Mouse (Mus musculus): ENCODE results near the gene Gm20388. TPM values are rescaled to one million over a fixed set of nuclear protein-coding genes. Genes with fewer than 3 reads are reported as not detected.
"Not testable (repeated sequence)": the region's sequence is repeated elsewhere in the genome, so short reads cannot be mapped to it uniquely, and the experiment has no call there.

Gene Gm20388
- total RNA-seq, 2 experiments from 2014 or later: 2.4 to 2.6 TPM

GRCm38 (mm10) chr8:120364093-120364725, 453.6 kb downstream of the Gm20388 start:
- Histone ChIP-seq H3K4me3 (no peak overlapping the region), H3K27ac (peak overlapping the region; percentile 55)
- no peak for DNase-seq (ENCODE audit: extremely low spot score in 1 of 2, low spot score in 2 of 2)
- peak; percentile 55 for TF ChIP-seq CTCF (IDR thresholded peaks at IDR 0.05)
- intact Hi-C loops (cut with DNase I): no loop called here

- no peak overlapping the region for H3K4me3 ChIP-seq
- intact Hi-C loops (cut with DNase I): loop anchor here (5.0 kb wide), 1 partner anchor 120 kb away; no protein-coding TSS in a partner anchor
- DNase-seq (ENCODE audit: extremely low spot score in 1 of 2, low spot score in 2 of 2): no peak
- no peak for TF ChIP-seq CTCF (IDR thresholded peaks at IDR 0.05)
- H3K27ac ChIP-seq: no peak overlapping the region
Measured at GRCm38 (mm10) chr8:120366840-120367239, 456.2 kb downstream of the Gm20388 start.

- intact Hi-C loops (cut with DNase I): loop anchor here (5.0 kb wide), 1 partner anchor 119 kb away; no protein-coding TSS in a partner anchor
- not testable (repeated sequence) for H3K4me3 ChIP-seq
Measured at GRCm38 (mm10) chr8:120368191-120368590, 457.6 kb downstream of the Gm20388 start.

GRCm38 (mm10) chr8:120368814-120369649, 458.4 kb downstream of the Gm20388 start:
- DNase-seq (ENCODE audit: extremely low spot score in 1 of 2, low spot score in 2 of 2): peak; percentile 77 to 83
- intact Hi-C loops (cut with DNase I): loop anchor here (5.0 kb wide), 1 partner anchor 118 kb away; no protein-coding TSS in a partner anchor
- H3K27ac ChIP-seq: peak overlapping the region; percentile 65
- no peak overlapping the region for H3K4me3 ChIP-seq
- TF ChIP-seq CTCF (IDR thresholded peaks at IDR 0.05): peak; percentile 47

More at GRCm38 (mm10) chr8:120368191-120368590, 457.6 kb downstream of the Gm20388 start:
- H3K27ac ChIP-seq; DNase-seq (ENCODE audit: extremely low spot score in 1 of 2, low spot score in 2 of 2): not testable (repeated sequence)

- H3K4me3 ChIP-seq: no peak overlapping the region
- intact Hi-C loops (cut with DNase I): loop anchor here (5.0 kb wide), 1 partner anchor 117 kb away; no protein-coding TSS in a partner anchor
- TF ChIP-seq CTCF (IDR thresholded peaks at IDR 0.05): no peak
- H3K27ac ChIP-seq: no peak overlapping the region
- no peak for DNase-seq (ENCODE audit: extremely low spot score in 1 of 2, low spot score in 2 of 2)
Measured at GRCm38 (mm10) chr8:120369956-120370355, 459.3 kb downstream of the Gm20388 start.

GRCm38 (mm10) chr8:120370461-120370860, 459.8 kb downstream of the Gm20388 start:
- Histone ChIP-seq H3K27ac (no peak overlapping the region), H3K4me3 (no peak overlapping the region)
- intact Hi-C loops (cut with DNase I): no loop called here
- TF ChIP-seq CTCF (IDR thresholded peaks at IDR 0.05): peak; percentile 5; the same call in 1 of the 2 replicates
- DNase-seq (ENCODE audit: extremely low spot score in 1 of 2, low spot score in 2 of 2): no peak

- Histone ChIP-seq H3K27ac (no peak overlapping the region), H3K4me3 (no peak overlapping the region)
- intact Hi-C loops (cut with DNase I): no loop called here
- TF ChIP-seq CTCF (IDR thresholded peaks at IDR 0.05): no peak
- no peak for DNase-seq (ENCODE audit: extremely low spot score in 1 of 2, low spot score in 2 of 2)
Measured at GRCm38 (mm10) chr8:120371146-120371545, 460.5 kb downstream of the Gm20388 start.

GRCm38 (mm10) chr8:120371725-120372457, 461.2 kb downstream of the Gm20388 start:
- peak in 1 of 2 experiments; percentile 40 for DNase-seq (ENCODE audit: extremely low spot score in 1 of 2, low spot score in 2 of 2)
- no peak for TF ChIP-seq CTCF (IDR thresholded peaks at IDR 0.05)
- intact Hi-C loops (cut with DNase I): no loop called here
- no peak overlapping the region for H3K4me3 ChIP-seq
- H3K27ac ChIP-seq: no peak overlapping the region

GRCm38 (mm10) chr8:120372684-120373083, 462.0 kb downstream of the Gm20388 start:
- no peak for DNase-seq (ENCODE audit: extremely low spot score in 1 of 2, low spot score in 2 of 2)
- no peak for TF ChIP-seq CTCF (IDR thresholded peaks at IDR 0.05)
- Histone ChIP-seq H3K4me3 (no peak overlapping the region), H3K27ac (no peak overlapping the region)
- intact Hi-C loops (cut with DNase I): no loop called here

GRCm38 (mm10) chr8:120373621-120374020, 463.0 kb downstream of the Gm20388 start:
- TF ChIP-seq CTCF (IDR thresholded peaks at IDR 0.05): no peak

GRCm38 (mm10) chr8:120374070-120374469, 463.4 kb downstream of the Gm20388 start:
- H3K4me3 ChIP-seq: no peak overlapping the region
- no peak overlapping the region for H3K27ac ChIP-seq
- intact Hi-C loops (cut with DNase I): no loop called here
- no peak for TF ChIP-seq CTCF (IDR thresholded peaks at IDR 0.05)
- no peak for DNase-seq (ENCODE audit: extremely low spot score in 1 of 2, low spot score in 2 of 2)

More at GRCm38 (mm10) chr8:120373621-120374020, 463.0 kb downstream of the Gm20388 start:
- intact Hi-C loops (cut with DNase I): no loop called here
- H3K4me3 ChIP-seq: no peak overlapping the region
- DNase-seq (ENCODE audit: extremely low spot score in 1 of 2, low spot score in 2 of 2): no peak
- H3K27ac ChIP-seq: no peak overlapping the region
